Mouse (Mus musculus): ENCODE data around the gene Esyt2. TPM values are rescaled to one million over a fixed set of nuclear protein-coding genes. Genes with fewer than 3 reads are reported as not detected.

Esyt2 gene
- polyA plus RNA-seq, 1 experiment from 2014 or later, result 44.6 TPM

GRCm38 (mm10) chr12:116414941-116415340 is 133.9 kb downstream of the Esyt2 start:
- WGBS, result 88% methylated on average over 4 of the region's 4 CpGs
- H3K4me2 ChIP-seq (replicated peaks; ENCODE audit: low read depth, low read length), result no peak overlapping the region
- no peak overlapping the region for H3K27ac ChIP-seq (ENCODE audit: low read length)
- H3K9me3 ChIP-seq (ENCODE audit: control insufficient read depth, low read depth, low read length), result no peaks in the 10 kb centered on the region
- ATAC-seq (ENCODE audit: insufficient number of reproducible peaks, insufficient read depth, low FRiP score, low read depth), result no peak
- H3K27me3 ChIP-seq (ENCODE audit: control insufficient read depth, insufficient read depth, low read length), result no peaks in the 10 kb centered on the region
- no peak overlapping the region for H3K4me3 ChIP-seq (ENCODE audit: low read depth, low read length)
- H3K4me1 ChIP-seq (ENCODE audit: control insufficient read depth, insufficient read depth, low read length), result no peaks in the 10 kb centered on the region
- peaks cover 35% of the 10 kb centered on the region for H3K36me3 ChIP-seq (ENCODE audit: control insufficient read depth, insufficient read depth, low read length)
- H3K9ac ChIP-seq (replicated peaks; ENCODE audit: low read depth, low read length), result no peak overlapping the region

- no peak overlapping the region for H3K4me3 ChIP-seq (ENCODE audit: low read depth, low read length)
- WGBS, result 92% methylated on average over 1 of the region's 1 CpGs
- no peak overlapping the region for H3K4me2 ChIP-seq (replicated peaks; ENCODE audit: low read depth, low read length)
- H3K9ac ChIP-seq (replicated peaks; ENCODE audit: low read depth, low read length), result no peak overlapping the region
- no peaks in the 10 kb centered on the region for H3K4me1 ChIP-seq (ENCODE audit: control insufficient read depth, insufficient read depth, low read length)
- no peaks in the 10 kb centered on the region for H3K9me3 ChIP-seq (ENCODE audit: control insufficient read depth, low read depth, low read length)
- no peaks in the 10 kb centered on the region for H3K27me3 ChIP-seq (ENCODE audit: control insufficient read depth, insufficient read depth, low read length)
- peaks cover 35% of the 10 kb centered on the region for H3K36me3 ChIP-seq (ENCODE audit: control insufficient read depth, insufficient read depth, low read length)
- ATAC-seq (ENCODE audit: insufficient number of reproducible peaks, insufficient read depth, low FRiP score, low read depth), result no peak
- no peak overlapping the region for H3K27ac ChIP-seq (ENCODE audit: low read length)
Observed at GRCm38 (mm10) chr12:116416514-116416913, 135.5 kb downstream of the Esyt2 start.

GRCm38 (mm10) chr12:116421656-116422055 is 140.7 kb downstream of the Esyt2 start:
- Histone ChIP-seq H3K4me3 (ENCODE audit: low read depth, low read length) (no peak overlapping the region), H3K9me3 (ENCODE audit: control insufficient read depth, low read depth, low read length) (no peaks in the 10 kb centered on the region), H3K4me1 (ENCODE audit: control insufficient read depth, insufficient read depth, low read length) (no peaks in the 10 kb centered on the region), H3K9ac (replicated peaks; ENCODE audit: low read depth, low read length) (no peak overlapping the region), H3K27ac (ENCODE audit: low read length) (no peak overlapping the region), H3K27me3 (ENCODE audit: control insufficient read depth, insufficient read depth, low read length) (no peaks in the 10 kb centered on the region), H3K36me3 (ENCODE audit: control insufficient read depth, insufficient read depth, low read length) (peaks cover 28% of the 10 kb centered on the region), H3K4me2 (replicated peaks; ENCODE audit: low read depth, low read length) (no peak overlapping the region)
- 91% methylated on average over 2 of the region's 2 CpGs for WGBS
- ATAC-seq (ENCODE audit: insufficient number of reproducible peaks, insufficient read depth, low FRiP score, low read depth), result no peak

- no peak overlapping the region for H3K4me3 ChIP-seq (ENCODE audit: low read depth, low read length)
- H3K36me3 ChIP-seq (ENCODE audit: control insufficient read depth, insufficient read depth, low read length), result peaks cover 38% of the 10 kb centered on the region
- H3K27me3 ChIP-seq (ENCODE audit: control insufficient read depth, insufficient read depth, low read length), result no peaks in the 10 kb centered on the region
- no peak for ATAC-seq (ENCODE audit: insufficient number of reproducible peaks, insufficient read depth, low FRiP score, low read depth)
- H3K9me3 ChIP-seq (ENCODE audit: control insufficient read depth, low read depth, low read length), result no peaks in the 10 kb centered on the region
- no peak overlapping the region for H3K27ac ChIP-seq (ENCODE audit: low read length)
- WGBS, result 88% methylated on average over 2 of the region's 2 CpGs
- no peak overlapping the region for H3K4me2 ChIP-seq (replicated peaks; ENCODE audit: low read depth, low read length)
- no peaks in the 10 kb centered on the region for H3K4me1 ChIP-seq (ENCODE audit: control insufficient read depth, insufficient read depth, low read length)
- no peak overlapping the region for H3K9ac ChIP-seq (replicated peaks; ENCODE audit: low read depth, low read length)
Observed at GRCm38 (mm10) chr12:116425392-116425791, 144.4 kb downstream of the Esyt2 start.

GRCm38 (mm10) chr12:116433742-116434141 is 152.7 kb downstream of the Esyt2 start:
- H3K4me1 ChIP-seq (ENCODE audit: control insufficient read depth, insufficient read depth, low read length), result no peaks in the 10 kb centered on the region
- no peak overlapping the region for H3K27ac ChIP-seq (ENCODE audit: low read length)
- no peak overlapping the region for H3K9ac ChIP-seq (replicated peaks; ENCODE audit: low read depth, low read length)
- no peaks in the 10 kb centered on the region for H3K27me3 ChIP-seq (ENCODE audit: control insufficient read depth, insufficient read depth, low read length)
- H3K9me3 ChIP-seq (ENCODE audit: control insufficient read depth, low read depth, low read length), result no peaks in the 10 kb centered on the region
- H3K36me3 ChIP-seq (ENCODE audit: control insufficient read depth, insufficient read depth, low read length), result peaks cover 47% of the 10 kb centered on the region
- no peak for ATAC-seq (ENCODE audit: insufficient number of reproducible peaks, insufficient read depth, low FRiP score, low read depth)
- no peak overlapping the region for H3K4me2 ChIP-seq (replicated peaks; ENCODE audit: low read depth, low read length)
- H3K4me3 ChIP-seq (ENCODE audit: low read depth, low read length), result no peak overlapping the region
- WGBS, result 85% methylated on average over 2 of the region's 2 CpGs

- Histone ChIP-seq H3K4me1 (ENCODE audit: control insufficient read depth, insufficient read depth, low read length) (no peaks in the 10 kb centered on the region), H3K27ac (ENCODE audit: low read length) (no peak overlapping the region), H3K27me3 (ENCODE audit: control insufficient read depth, insufficient read depth, low read length) (no peaks in the 10 kb centered on the region), H3K9ac (replicated peaks; ENCODE audit: low read depth, low read length) (no peak overlapping the region), H3K36me3 (ENCODE audit: control insufficient read depth, insufficient read depth, low read length) (peaks cover 54% of the 10 kb centered on the region), H3K4me3 (ENCODE audit: low read depth, low read length) (no peak overlapping the region), H3K4me2 (replicated peaks; ENCODE audit: low read depth, low read length) (no peak overlapping the region), H3K9me3 (ENCODE audit: control insufficient read depth, low read depth, low read length) (no peaks in the 10 kb centered on the region)
- no peak for ATAC-seq (ENCODE audit: insufficient number of reproducible peaks, insufficient read depth, low FRiP score, low read depth)
- 87% methylated on average over 2 of the region's 2 CpGs for WGBS
Observed at GRCm38 (mm10) chr12:116435232-116435631, 154.2 kb downstream of the Esyt2 start.

GRCm38 (mm10) chr12:116436125-116436524 is 155.1 kb downstream of the Esyt2 start:
- Histone ChIP-seq H3K9ac (replicated peaks; ENCODE audit: low read depth, low read length) (no peak overlapping the region), H3K4me3 (ENCODE audit: low read depth, low read length) (no peak overlapping the region), H3K9me3 (ENCODE audit: control insufficient read depth, low read depth, low read length) (no peaks in the 10 kb centered on the region), H3K36me3 (ENCODE audit: control insufficient read depth, insufficient read depth, low read length) (peaks cover 57% of the 10 kb centered on the region), H3K27me3 (ENCODE audit: control insufficient read depth, insufficient read depth, low read length) (no peaks in the 10 kb centered on the region), H3K4me1 (ENCODE audit: control insufficient read depth, insufficient read depth, low read length) (no peaks in the 10 kb centered on the region), H3K4me2 (replicated peaks; ENCODE audit: low read depth, low read length) (no peak overlapping the region), H3K27ac (ENCODE audit: low read length) (no peak overlapping the region)
- WGBS, result 87% methylated on average over 3 of the region's 3 CpGs
- ATAC-seq (ENCODE audit: insufficient number of reproducible peaks, insufficient read depth, low FRiP score, low read depth), result no peak

- Histone ChIP-seq H3K27me3 (ENCODE audit: control insufficient read depth, insufficient read depth, low read length) (no peaks in the 10 kb centered on the region), H3K27ac (ENCODE audit: low read length) (no peak overlapping the region), H3K4me3 (ENCODE audit: low read depth, low read length) (no peak overlapping the region), H3K9me3 (ENCODE audit: control insufficient read depth, low read depth, low read length) (no peaks in the 10 kb centered on the region), H3K4me2 (replicated peaks; ENCODE audit: low read depth, low read length) (no peak overlapping the region), H3K9ac (replicated peaks; ENCODE audit: low read depth, low read length) (no peak overlapping the region), H3K4me1 (ENCODE audit: control insufficient read depth, insufficient read depth, low read length) (no peaks in the 10 kb centered on the region), H3K36me3 (ENCODE audit: control insufficient read depth, insufficient read depth, low read length) (peaks cover 60% of the 10 kb centered on the region)
- no peak for ATAC-seq (ENCODE audit: insufficient number of reproducible peaks, insufficient read depth, low FRiP score, low read depth)
- WGBS, result 86% methylated on average over 5 of the region's 5 CpGs
Observed at GRCm38 (mm10) chr12:116438591-116438990, 157.6 kb downstream of the Esyt2 start.

Data from stomach, embryonic 14.5 days (tissue).